In the genomic region with DNA sequence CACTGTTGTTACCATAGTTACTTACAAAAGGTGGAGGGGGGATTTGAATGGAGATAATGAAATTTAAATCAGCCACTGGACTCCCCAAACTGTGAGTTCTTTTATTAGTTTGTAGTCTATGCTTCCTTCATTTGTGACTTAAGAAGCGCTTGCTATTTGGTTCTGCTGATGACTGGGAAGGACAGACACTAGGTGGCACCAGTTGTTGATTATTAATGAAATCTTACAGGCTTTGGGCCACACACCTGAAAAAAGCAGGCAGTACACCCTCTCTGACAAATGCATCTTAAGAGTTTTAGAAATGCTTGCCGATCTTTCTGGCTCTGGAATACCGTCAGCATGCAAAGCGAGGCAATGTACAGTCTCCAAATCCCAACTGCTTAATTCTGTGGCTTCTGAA, we compare ENCODE assay signal across 11 mouse cellular contexts.
DNase-seq lines count a peak whose midpoint lies in the region; ATAC-seq and TF ChIP-seq lines count a peak whose summit lies in the region.
"Had no signal": no experiment of that assay in that cellular context is flagged by ENCODE, and none has a peak within 500 bp of the region (broad histone marks: within the 10 kb centered on the region; RNA-seq: fewer than 3 reads in every experiment).

No protein-coding gene starts in this region.

- in situ Hi-C loops in Patski (cut with MboI; ENCODE audit: low pct_unique_long_range_greater_than_20kb), result no loop called here

- H3K9ac ChIP-seq in embryonic facial prominence, embryonic 11.5 days (replicated peaks; ENCODE audit: low read length), result no peak overlapping the region
- H3K9ac ChIP-seq: embryonic facial prominence, embryonic 15.5 days; heart, embryonic 15.5 days had no signal

- H3K9me3 ChIP-seq in embryonic facial prominence, embryonic 11.5 days (replicated peaks; ENCODE audit: control insufficient read depth, low read length), result no peaks in the 10 kb centered on the region
- H3K9me3 ChIP-seq in embryonic facial prominence, embryonic 10.5 days, result no peaks in the 10 kb centered on the region
- H3K9me3 ChIP-seq: embryonic facial prominence, embryonic 15.5 days; heart, embryonic 15.5 days had no signal

- H3K27ac ChIP-seq in embryonic facial prominence, embryonic 11.5 days (replicated peaks; ENCODE audit: low read depth, low read length), result no peak overlapping the region
- H3K27ac ChIP-seq in embryonic facial prominence, embryonic 10.5 days (replicated peaks), result no peak overlapping the region
- H3K27ac ChIP-seq: embryonic facial prominence, embryonic 15.5 days; heart, embryonic 15.5 days had no signal

- H3K4me3 ChIP-seq in embryonic facial prominence, embryonic 11.5 days (ENCODE audit: low read depth, low read length), result no peak overlapping the region
- no peak overlapping the region for H3K4me3 ChIP-seq in embryonic facial prominence, embryonic 10.5 days
- H3K4me3 ChIP-seq: embryonic facial prominence, embryonic 15.5 days; heart, embryonic 15.5 days had no signal

- H3K36me3 ChIP-seq in embryonic facial prominence, embryonic 11.5 days (replicated peaks; ENCODE audit: control insufficient read depth, insufficient read depth, low read depth, low read length), result no peaks in the 10 kb centered on the region
- H3K36me3 ChIP-seq in embryonic facial prominence, embryonic 10.5 days (replicated peaks), result no peaks in the 10 kb centered on the region
- H3K36me3 ChIP-seq: embryonic facial prominence, embryonic 15.5 days; heart, embryonic 15.5 days had no signal

- no peak overlapping the region for H3K4me2 ChIP-seq in embryonic facial prominence, embryonic 11.5 days (ENCODE audit: low read depth, low read length)
- H3K4me2 ChIP-seq: embryonic facial prominence, embryonic 15.5 days; heart, embryonic 15.5 days had no signal

- 55% methylated on average over 4 of the region's 4 CpGs for WGBS in embryonic facial prominence, embryonic 11.5 days
- 61% methylated on average over 4 of the region's 4 CpGs for WGBS in embryonic facial prominence, embryonic 10.5 days

- peak; percentile 21 for DNase-seq in embryonic facial prominence, embryonic 11.5 days (ENCODE audit: low spot score)
- DNase-seq in embryonic facial prominence, embryonic 10.5 days (ENCODE audit: low spot score), result no peak
- peak; percentile 6 for DNase-seq in kidney, postnatal 10 days
- DNase-seq in kidney, adult 18-20 months, result no peak
- no peak for DNase-seq in Patski (ENCODE audit: low read depth, low spot score)
- peak; percentile 11 to 20 for DNase-seq in left cerebral cortex, postnatal 10 days (ENCODE audit: extremely low spot score in 1 of 2, low spot score in 2 of 2)
- no peak for DNase-seq in ovary, postnatal 14 days (ENCODE audit: low spot score)
- DNase-seq: spleen, adult 18-20 months had no signal

- CTCF ChIA-PET in Patski (lab: Charles Lee), result no interaction called here

- POLR2A ChIA-PET in Patski (lab: Charles Lee), result no interaction called here

- ATAC-seq in embryonic facial prominence, embryonic 11.5 days (replicated peaks; ENCODE audit: insufficient number of reproducible peaks, low FRiP score, low TSS enrichment, low read depth), result no peak
- no peak for ATAC-seq in Patski
- no peak for ATAC-seq in erythroblast, adult 5-6 weeks (replicated peaks; ENCODE audit: low FRiP score, poor library complexity, severe bottlenecking)

- no peaks in the 10 kb centered on the region for H3K4me1 ChIP-seq in embryonic facial prominence, embryonic 11.5 days (ENCODE audit: control insufficient read depth, insufficient read depth, low read length)
- H3K4me1 ChIP-seq in embryonic facial prominence, embryonic 10.5 days, result no peaks in the 10 kb centered on the region
- H3K4me1 ChIP-seq: embryonic facial prominence, embryonic 15.5 days; heart, embryonic 15.5 days had no signal

- intact Hi-C loops in left cerebral cortex, postnatal 10 days (cut with DNase I), result loop anchor here (10.0 kb wide), 1 partner anchor 928 kb away; no protein-coding TSS in a partner anchor

- H3K27me3 ChIP-seq in embryonic facial prominence, embryonic 11.5 days (ENCODE audit: control insufficient read depth, insufficient read depth, low read length), result no peaks in the 10 kb centered on the region
- no peaks in the 10 kb centered on the region for H3K27me3 ChIP-seq in embryonic facial prominence, embryonic 10.5 days (replicated peaks; ENCODE audit: low read depth, poor library complexity, severe bottlenecking)
- peaks cover 68% of the 10 kb centered on the region for H3K27me3 ChIP-seq in Patski
- H3K27me3 ChIP-seq: embryonic facial prominence, embryonic 15.5 days; heart, embryonic 15.5 days had no signal

- peak; percentile 16 for TF ChIP-seq CTCF in Patski (IDR thresholded peaks at IDR 0.05)

Comparison
In these comparisons a context has a peak if more than half of its experiments do, and no peak if none do; other contexts are left out.
1. DNase-seq: peak in embryonic facial prominence, embryonic 11.5 days (single experiment), kidney, postnatal 10 days (single experiment) and left cerebral cortex, postnatal 10 days (2 of 2); none in embryonic facial prominence, embryonic 10.5 days (single experiment), kidney, adult 18-20 months (single experiment), Patski (single experiment) and ovary, postnatal 14 days (single experiment).